Mouse (Mus musculus): Measurements from ENCODE around the gene Mkrn1. TPM values are rescaled to one million over a fixed set of nuclear protein-coding genes. Genes with fewer than 3 reads are reported as not detected.
A peak's percentile ranks its signal among the peaks of the same experiment; 100 is the strongest.
"Not testable (repeated sequence)": the region's sequence is repeated elsewhere in the genome, so short reads cannot be mapped to it uniquely, and the experiment has no call there.

The Mkrn1 gene
- polyA plus RNA-seq, 1 experiment from 2014 or later = 84.9 TPM

DNA sequence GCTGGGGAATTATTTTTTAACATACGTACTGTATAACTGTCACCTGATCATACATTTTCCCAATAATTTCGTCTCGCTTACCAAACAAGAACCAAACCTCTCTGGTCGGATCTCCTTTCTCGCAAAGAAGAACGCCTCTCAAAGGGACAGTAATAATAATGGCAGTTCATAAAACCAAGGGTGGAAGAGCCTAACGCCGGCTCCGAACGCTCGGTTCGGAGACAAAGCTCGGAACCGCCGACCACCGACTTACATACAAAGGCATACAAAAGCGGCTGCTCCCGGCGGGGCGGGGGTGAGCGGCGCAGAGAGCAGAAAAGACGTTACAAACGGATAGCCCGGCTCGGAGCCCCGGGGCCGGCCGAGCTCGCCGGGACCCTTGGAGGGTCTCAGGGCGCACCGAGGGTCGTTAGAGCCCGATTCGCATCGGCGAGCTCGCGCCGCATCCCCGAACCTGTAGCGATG is 844 bp downstream of the Mkrn1 start:
- Histone ChIP-seq H3K27ac (peak overlapping the region; percentile 68), H3K4me3 (ENCODE audit: inconsistent target) (peak overlapping the region; percentile 72), H3K79me2 (ENCODE audit: inconsistent target) (peaks cover 51% of the 10 kb centered on the region), H3K36me3 (ENCODE audit: inconsistent target) (no peaks in the 10 kb centered on the region)
- WGBS (ENCODE audit: missing documents) = under 1% methylated on average over 43 of the region's 43 CpGs

DNA sequence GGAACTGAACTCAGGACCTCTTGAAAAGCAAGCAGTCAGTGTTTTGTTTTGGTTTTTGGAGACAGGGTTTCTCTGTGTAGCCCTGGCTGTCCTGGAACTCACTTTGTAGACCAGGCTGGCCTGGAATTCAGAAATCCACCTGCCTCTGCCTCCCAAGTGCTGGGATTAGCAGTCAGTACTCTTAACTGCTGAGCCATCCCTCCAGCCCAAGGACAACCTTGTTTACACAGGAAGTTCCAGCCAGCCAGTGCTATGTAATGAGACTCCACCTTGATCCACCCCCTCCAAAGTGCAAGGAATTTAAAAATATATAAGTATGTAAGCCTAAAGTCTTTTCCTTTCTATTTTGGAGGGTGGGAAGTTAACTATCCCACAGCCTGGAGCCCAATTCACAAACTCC is 3.6 kb downstream of the Mkrn1 start:
- H3K79me2 ChIP-seq (ENCODE audit: inconsistent target) = peaks cover 79% of the 10 kb centered on the region
- peak overlapping the region; percentile 13; the same call in 1 of the 2 replicates for H3K27ac ChIP-seq
- not testable (repeated sequence) for H3K4me3 ChIP-seq (ENCODE audit: inconsistent target); H3K36me3 ChIP-seq (ENCODE audit: inconsistent target)

DNA sequence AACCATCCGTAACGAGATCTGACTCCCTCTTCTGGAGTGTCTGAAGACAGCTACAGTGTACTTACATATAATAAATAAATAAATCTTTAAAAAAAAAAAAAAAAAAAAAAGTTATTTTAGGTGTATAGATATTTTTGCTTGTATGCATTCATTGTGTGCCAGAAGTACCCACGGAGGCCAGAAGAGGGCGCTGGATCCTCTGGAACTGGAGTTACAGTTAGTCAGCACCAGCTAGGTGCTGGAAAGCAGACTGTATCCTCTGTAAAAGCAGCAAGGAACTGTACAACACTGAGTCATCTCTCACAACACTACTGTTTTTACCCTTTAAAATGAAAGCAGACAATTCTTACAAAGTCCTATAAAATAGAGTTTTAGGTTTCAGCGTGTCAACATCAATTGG is 4.5 kb downstream of the Mkrn1 start:
- WGBS (ENCODE audit: missing documents) = 76% methylated on average over 3 of the region's 5 CpGs
- H3K27ac ChIP-seq = no peak overlapping the region

DNA sequence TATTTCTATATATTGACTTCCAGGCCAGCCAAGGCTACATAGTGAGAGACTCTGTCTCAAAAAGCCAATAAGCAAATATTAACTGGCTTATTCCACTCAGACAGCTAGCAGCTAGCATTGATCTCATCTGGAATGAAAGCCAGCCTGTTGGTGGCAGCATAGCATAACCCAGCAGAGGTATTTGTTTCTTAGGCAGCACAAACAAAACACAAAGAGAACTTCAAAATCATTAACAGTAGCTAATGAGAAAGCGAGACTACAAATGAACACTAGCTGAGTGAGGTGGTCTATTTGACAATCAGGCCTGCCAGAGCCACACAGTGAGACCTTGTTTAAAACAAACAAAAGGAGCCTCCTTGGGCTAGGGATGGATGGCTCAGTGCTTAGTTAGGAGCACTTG is 6.2 kb downstream of the Mkrn1 start:
- H3K4me3 ChIP-seq (ENCODE audit: inconsistent target) = no peak overlapping the region
- H3K36me3 ChIP-seq (ENCODE audit: inconsistent target) = peaks cover 16% of the 10 kb centered on the region
- no peak overlapping the region for H3K27ac ChIP-seq
- WGBS (ENCODE audit: missing documents) = 100% methylated on average over 1 of the region's 1 CpGs
- H3K79me2 ChIP-seq (ENCODE audit: inconsistent target) = peaks cover 99% of the 10 kb centered on the region

More for the DNA sequence above, 4.5 kb downstream of the Mkrn1 start:
- H3K79me2 ChIP-seq (ENCODE audit: inconsistent target) = peaks cover 88% of the 10 kb centered on the region
- 0 out of 2 replicates have a peak, but pooled peaks cover 1% of the 10 kb centered on the region for H3K36me3 ChIP-seq (ENCODE audit: inconsistent target)
- no peak overlapping the region for H3K4me3 ChIP-seq (ENCODE audit: inconsistent target)

DNA sequence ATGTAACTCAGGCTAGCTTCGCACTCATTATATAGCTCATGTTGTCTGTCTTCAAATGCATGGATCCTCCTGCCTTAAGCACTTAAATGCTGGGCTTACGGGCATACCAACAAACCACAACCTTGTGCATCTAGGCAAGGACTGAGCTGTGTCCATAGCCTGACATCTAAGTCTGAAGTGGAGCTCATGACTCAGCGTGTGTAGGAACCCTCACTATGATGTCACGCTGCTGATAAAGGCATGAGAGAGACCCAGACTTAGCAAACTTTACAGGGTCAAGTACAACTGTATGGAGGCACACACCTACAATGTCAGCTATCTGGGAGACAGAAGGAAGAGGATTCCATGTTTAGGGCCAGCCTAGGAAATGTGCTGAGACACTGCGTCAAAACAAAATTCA is 13.8 kb downstream of the Mkrn1 start:
- H3K79me2 ChIP-seq (ENCODE audit: inconsistent target) = peaks cover 61% of the 10 kb centered on the region
- no peak overlapping the region for H3K27ac ChIP-seq
- H3K36me3 ChIP-seq (ENCODE audit: inconsistent target) = peaks cover 58% of the 10 kb centered on the region
- 90% methylated on average over 5 of the region's 5 CpGs for WGBS (ENCODE audit: missing documents)
- H3K4me3 ChIP-seq (ENCODE audit: inconsistent target) = no peak overlapping the region

DNA sequence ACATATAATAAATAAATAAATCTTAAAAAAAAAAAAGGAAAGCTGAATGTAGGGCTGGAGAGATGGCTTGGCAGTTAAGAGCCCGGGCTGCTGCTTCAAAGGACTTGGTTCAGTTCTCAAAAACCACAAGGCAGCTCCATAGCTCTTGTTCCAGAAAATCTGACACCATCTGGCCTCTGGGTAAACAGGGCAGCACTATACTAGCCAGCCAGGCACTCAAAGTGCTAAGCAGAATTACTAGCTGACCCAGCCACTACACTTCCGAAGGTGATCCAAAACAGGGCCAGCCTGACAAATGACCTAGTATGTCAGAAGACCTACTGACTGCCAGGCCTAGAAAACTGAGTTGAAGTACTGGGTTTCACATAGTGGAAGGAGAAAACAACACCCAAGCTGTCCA is 17.1 kb downstream of the Mkrn1 start:
- H3K79me2 ChIP-seq (ENCODE audit: inconsistent target) = peaks cover 27% of the 10 kb centered on the region; the same call in 1 of the 2 replicates
- no peak overlapping the region for H3K27ac ChIP-seq
- 88% methylated on average over 1 of the region's 2 CpGs for WGBS (ENCODE audit: missing documents)
- no peak overlapping the region for H3K4me3 ChIP-seq (ENCODE audit: inconsistent target)
- H3K36me3 ChIP-seq (ENCODE audit: inconsistent target) = peaks cover 72% of the 10 kb centered on the region

DNA sequence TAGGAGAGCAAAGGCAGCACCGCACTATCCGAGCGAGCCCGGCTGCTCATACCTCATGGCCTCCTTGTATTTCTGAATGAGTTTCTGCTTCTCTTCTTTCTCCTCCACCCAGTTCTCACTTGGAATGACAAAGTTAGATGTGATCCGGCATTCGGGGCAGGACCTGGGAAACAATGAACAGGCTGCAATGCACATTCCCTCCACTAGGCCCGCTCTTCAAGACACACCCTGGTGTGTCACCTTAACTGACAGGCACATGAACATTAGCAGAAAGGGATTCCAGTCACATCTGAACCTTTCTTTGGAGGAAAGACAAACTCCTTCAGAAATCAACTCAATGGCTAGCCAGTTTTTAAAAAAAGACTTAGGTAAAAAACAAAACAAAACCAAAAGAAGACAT is 19.9 kb downstream of the Mkrn1 start:
- WGBS (ENCODE audit: missing documents) = 95% methylated on average over 7 of the region's 7 CpGs
- H3K36me3 ChIP-seq (ENCODE audit: inconsistent target) = peaks cover 77% of the 10 kb centered on the region
- peaks cover 17% of the 10 kb centered on the region; the same call in 1 of the 2 replicates for H3K79me2 ChIP-seq (ENCODE audit: inconsistent target)
- no peak overlapping the region for H3K27ac ChIP-seq
- H3K4me3 ChIP-seq (ENCODE audit: inconsistent target) = no peak overlapping the region

DNA sequence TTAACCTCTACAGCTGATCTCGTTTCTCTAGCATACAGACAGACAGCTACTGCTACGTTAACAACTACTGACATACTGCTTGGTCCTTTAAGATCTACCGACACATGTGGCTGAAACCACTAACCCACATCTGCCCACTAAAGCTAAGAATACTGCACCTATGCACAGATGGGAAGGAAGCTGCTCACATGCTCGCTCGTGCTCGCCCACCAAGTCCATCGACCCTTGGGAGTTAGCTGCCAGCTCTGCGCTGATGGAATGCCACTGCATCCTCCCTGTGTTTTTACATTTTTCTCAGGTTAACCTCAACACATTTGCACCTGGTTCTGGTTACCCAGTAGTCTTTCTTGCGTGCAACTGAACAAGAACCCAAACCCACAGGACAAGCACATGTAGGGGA is 21.9 kb downstream of the Mkrn1 start:
- Histone ChIP-seq H3K36me3 (ENCODE audit: inconsistent target) (peaks cover 57% of the 10 kb centered on the region), H3K79me2 (ENCODE audit: inconsistent target) (peaks cover 4% of the 10 kb centered on the region; the same call in 1 of the 2 replicates), H3K27ac (no peak overlapping the region), H3K4me3 (ENCODE audit: inconsistent target) (no peak overlapping the region)
- 75% methylated on average over 9 of the region's 9 CpGs for WGBS (ENCODE audit: missing documents)

DNA sequence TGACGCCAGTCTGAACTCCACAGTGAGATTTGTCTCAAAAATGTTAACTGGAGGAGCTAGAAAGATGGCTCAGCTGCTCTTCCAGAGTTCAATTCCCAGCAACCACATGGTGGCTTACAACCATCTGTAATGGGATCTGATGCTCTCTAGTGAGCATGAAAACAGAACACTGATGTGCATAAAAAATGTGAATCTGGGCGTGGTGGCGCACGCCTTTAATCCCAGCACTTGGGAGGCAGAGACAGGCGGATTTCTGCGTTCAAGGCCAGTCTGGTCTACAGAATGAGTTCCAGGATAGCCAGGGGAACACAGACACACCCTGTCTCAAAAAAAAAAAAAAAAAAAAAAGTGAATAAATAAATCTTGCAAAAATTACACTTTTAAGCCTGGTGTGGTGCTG is 23.2 kb downstream of the Mkrn1 start:
- WGBS (ENCODE audit: missing documents) = 100% methylated on average over 6 of the region's 6 CpGs
- H3K36me3 ChIP-seq (ENCODE audit: inconsistent target) = peaks cover 50% of the 10 kb centered on the region
- no peak overlapping the region for H3K27ac ChIP-seq
- no peaks in the 10 kb centered on the region; the same call in 1 of the 2 replicates for H3K79me2 ChIP-seq (ENCODE audit: inconsistent target)
- no peak overlapping the region for H3K4me3 ChIP-seq (ENCODE audit: inconsistent target)

DNA sequence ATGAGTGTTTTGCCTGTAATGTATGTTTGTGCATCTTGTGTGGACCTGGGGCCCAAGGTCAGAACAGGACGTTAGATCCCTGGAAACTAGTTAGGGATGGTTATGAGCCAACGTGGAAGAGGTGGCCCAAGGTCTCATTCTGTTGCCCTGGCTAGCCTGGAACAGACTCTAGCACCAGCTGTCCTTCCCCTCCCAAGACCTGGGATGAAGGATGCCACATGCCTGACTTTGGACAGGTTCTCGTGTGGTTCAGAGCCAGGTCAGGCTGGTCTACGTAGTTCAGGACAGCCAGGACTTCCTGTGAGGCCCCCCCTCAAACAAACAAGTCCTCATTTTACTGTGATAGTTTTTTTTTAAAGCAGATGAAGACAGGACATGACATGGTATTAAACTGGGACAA is 24.3 kb downstream of the Mkrn1 start:
- peaks cover 45% of the 10 kb centered on the region for H3K36me3 ChIP-seq (ENCODE audit: inconsistent target)
- no peak overlapping the region for H3K4me3 ChIP-seq (ENCODE audit: inconsistent target)
- no peak overlapping the region for H3K27ac ChIP-seq
- no peaks in the 10 kb centered on the region for H3K79me2 ChIP-seq (ENCODE audit: inconsistent target)
- 97% methylated on average over 4 of the region's 4 CpGs for WGBS (ENCODE audit: missing documents)

DNA sequence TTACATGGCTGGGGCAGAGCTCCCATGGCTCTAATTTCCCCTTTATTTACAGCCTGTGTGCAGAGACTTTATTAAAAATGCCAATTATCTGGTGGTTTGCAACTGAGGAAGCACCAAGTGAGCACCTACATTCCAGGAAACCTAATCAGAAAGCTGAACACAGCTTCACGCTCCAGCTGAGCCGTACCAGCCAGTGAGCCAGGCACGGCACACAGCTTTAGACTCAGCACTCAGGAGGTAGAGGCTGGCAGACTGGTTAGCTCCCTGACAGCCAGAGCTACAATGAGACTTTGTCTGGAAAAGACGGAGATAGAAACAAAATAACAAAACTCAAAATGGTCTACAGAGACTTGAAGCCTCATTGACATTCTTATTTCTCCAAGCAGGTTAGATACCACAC is 24.8 kb downstream of the Mkrn1 start:
- 96% methylated on average over 4 of the region's 4 CpGs for WGBS (ENCODE audit: missing documents)
- Histone ChIP-seq H3K27ac (no peak overlapping the region), H3K79me2 (ENCODE audit: inconsistent target) (no peaks in the 10 kb centered on the region), H3K36me3 (ENCODE audit: inconsistent target) (peaks cover 41% of the 10 kb centered on the region), H3K4me3 (ENCODE audit: inconsistent target) (no peak overlapping the region)

DNA sequence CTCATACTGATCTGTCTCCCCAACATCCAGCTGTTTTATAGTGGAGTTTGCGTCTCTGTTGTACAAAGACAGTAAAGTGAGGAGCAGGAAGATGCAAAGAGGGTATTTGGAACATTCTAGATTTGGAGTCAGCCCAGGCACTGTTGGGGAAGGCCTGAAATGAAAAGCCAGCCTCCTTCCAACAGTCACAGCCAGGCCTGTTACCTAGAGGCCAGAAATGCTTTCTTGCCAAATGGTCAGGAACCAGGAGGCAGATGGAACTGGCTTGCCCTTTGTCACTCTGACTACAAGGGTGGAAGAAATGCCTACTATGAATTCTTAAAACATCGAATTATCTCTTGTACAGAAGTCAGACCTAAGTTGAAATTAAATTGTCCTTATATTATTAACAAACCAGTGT is 30.3 kb downstream of the Mkrn1 start:
- Histone ChIP-seq H3K36me3 (ENCODE audit: inconsistent target) (peaks cover 46% of the 10 kb centered on the region), H3K27ac (no peak overlapping the region), H3K79me2 (ENCODE audit: inconsistent target) (no peaks in the 10 kb centered on the region), H3K4me3 (ENCODE audit: inconsistent target) (no peak overlapping the region)
- 92% methylated on average over 2 of the region's 2 CpGs for WGBS (ENCODE audit: missing documents)

DNA sequence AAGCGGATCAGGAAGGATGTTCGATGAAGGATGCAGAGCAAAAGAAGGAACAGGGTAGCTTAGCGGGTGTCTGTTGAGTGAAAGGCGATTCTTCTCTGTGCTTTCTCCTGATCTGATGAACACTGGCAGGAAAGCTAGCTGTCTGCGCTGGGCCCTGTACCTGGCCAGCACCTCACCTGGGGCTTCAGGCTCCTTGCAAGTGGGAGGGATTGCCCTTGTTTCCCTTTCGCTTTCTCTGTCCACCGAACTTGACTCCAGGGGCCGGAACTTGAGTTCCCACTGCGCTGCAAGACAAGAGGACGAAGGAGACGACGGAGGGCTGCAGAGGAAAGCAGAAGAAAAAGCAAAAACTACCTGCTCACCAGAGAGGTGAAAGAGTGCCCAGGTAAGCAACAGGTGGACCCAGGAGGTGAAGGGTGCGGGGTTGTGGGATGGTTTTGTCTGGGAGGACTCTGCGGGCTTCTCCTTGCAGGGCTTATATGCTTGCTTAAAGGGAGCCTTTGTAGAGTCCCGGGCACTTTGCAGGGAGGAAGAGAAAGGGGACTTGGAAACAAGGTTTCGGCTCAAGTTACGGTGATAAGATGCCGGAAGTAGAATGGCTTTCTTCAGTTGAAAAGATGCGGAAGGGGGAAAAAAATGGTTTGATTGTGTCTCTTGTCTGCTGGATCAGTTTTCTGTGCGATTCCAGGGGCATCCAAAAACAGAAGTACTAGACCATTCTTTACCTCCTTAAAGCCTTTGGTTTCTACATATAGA is 39.0 kb downstream of the Mkrn1 start, which contains the start of gene Rab19:
TSS of gene Rab19 (plus strand) at position 51 of the 756 bp plus-strand sequence.
- peak within 1 kb of the TSS; percentile 69 for H3K4me3 ChIP-seq (ENCODE audit: inconsistent target)
- 6% methylated on average over 20 of the region's 20 CpGs for WGBS (ENCODE audit: missing documents)

DNA sequence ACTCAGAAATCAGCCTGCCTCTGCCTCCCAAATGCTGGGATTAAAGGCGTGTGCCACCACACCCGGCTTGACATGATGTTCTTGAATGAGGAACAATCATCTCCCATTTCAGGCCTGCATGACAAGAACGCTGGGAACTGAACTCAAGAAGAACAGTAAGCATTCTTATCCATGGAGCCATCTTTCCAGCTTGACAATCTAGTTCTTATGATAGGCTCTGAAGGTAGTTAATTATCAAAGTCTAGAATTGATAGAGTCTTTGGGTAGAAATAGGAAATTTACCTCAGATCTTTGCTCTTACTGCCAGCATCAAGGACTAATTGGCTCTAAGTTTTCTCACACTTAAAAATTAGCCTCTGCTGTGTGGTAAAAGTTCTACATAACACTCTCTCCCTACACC is 40.0 kb downstream of the Mkrn1 start:
- Histone ChIP-seq H3K27ac (peak overlapping the region; percentile 93), H3K4me3 (ENCODE audit: inconsistent target) (no peak overlapping the region)
- 46% methylated on average over 3 of the region's 3 CpGs for WGBS (ENCODE audit: missing documents)

More for the DNA sequence above, 39.0 kb downstream of the Mkrn1 start, which contains the start of gene Rab19:
- Histone ChIP-seq H3K36me3 (ENCODE audit: inconsistent target) (peaks cover 12% of the 10 kb centered on the region), H3K79me2 (ENCODE audit: inconsistent target) (peaks cover 19% of the 10 kb centered on the region), H3K27ac (peak within 1 kb of the TSS; percentile 93)

DNA sequence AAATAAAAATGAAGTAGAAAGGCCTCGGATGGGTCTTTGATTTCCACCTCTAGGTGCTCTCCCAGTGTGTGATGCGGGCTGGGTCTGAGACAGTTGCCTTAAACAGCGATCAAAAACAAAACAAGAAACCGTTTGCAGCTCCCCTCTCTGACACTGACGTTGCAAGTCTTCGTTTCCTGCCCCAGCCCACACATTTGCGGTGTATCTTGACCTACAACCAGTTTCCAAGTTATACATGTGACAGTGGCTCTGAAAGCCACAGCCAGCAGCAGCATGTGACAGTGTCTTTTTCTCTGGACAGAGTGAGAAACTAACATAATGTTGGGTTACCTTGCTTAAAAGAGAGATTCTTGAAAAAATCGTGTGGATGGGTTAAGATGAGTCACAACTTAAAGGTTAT is 40.5 kb downstream of the Mkrn1 start:
- Histone ChIP-seq H3K27ac (peak overlapping the region; percentile 93), H3K4me3 (ENCODE audit: inconsistent target) (no peak overlapping the region), H3K36me3 (ENCODE audit: inconsistent target) (no peaks in the 10 kb centered on the region), H3K79me2 (ENCODE audit: inconsistent target) (peaks cover 35% of the 10 kb centered on the region)
- WGBS (ENCODE audit: missing documents) = 6% methylated on average over 8 of the region's 8 CpGs

More for the DNA sequence above, 40.0 kb downstream of the Mkrn1 start:
- Histone ChIP-seq H3K36me3 (ENCODE audit: inconsistent target) (peaks cover 2% of the 10 kb centered on the region; the same call in 1 of the 2 replicates), H3K79me2 (ENCODE audit: inconsistent target) (peaks cover 30% of the 10 kb centered on the region)

Data from macrophage (primary cell).